Mouse (Mus musculus): ENCODE results near the gene Gpr37l1. TPM values are rescaled to one million over a fixed set of nuclear protein-coding genes. Genes with fewer than 3 reads are reported as not detected.
"Not testable (repeated sequence)": the region's sequence is repeated elsewhere in the genome, so short reads cannot be mapped to it uniquely, and the experiment has no call there.

Gpr37l1 gene
- total RNA-seq, 2 experiments from 2014 or later: 168 to 183 TPM

DNA sequence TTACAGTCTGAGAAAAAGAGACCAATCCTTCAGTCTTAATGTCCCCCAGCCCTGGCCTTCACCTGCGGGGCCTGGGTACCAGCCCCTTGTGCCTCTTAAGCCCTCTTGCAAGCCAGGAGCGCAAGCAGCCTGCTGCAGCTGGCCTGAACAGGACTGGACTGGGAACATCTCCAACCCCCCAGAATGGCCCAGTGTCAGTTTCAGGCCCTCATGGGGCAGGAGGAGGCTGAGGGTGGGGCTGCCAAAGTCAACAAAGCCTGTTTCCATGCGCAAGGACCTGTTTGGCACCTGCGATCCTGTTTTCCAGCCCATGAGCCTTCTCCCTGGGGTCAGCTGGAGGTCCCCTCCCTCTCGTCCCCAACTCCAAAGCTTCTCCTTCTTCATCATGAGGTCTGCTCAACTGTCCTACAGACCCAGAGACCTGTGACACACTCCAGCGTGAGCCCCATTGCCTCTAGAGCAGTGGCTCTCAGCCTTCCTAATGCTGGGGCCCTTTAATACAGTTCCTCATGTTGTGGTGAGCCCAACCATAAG lies 28.5 kb upstream of the Gpr37l1 start:
- intact Hi-C loops (cut with DNase I): no loop called here
- Histone ChIP-seq H3K27ac (no peak overlapping the region), H3K4me3 (no peak overlapping the region)
- no peak for TF ChIP-seq CTCF (IDR thresholded peaks at IDR 0.05)
- DNase-seq (ENCODE audit: extremely low spot score in 1 of 2, low spot score in 2 of 2): no peak

DNA sequence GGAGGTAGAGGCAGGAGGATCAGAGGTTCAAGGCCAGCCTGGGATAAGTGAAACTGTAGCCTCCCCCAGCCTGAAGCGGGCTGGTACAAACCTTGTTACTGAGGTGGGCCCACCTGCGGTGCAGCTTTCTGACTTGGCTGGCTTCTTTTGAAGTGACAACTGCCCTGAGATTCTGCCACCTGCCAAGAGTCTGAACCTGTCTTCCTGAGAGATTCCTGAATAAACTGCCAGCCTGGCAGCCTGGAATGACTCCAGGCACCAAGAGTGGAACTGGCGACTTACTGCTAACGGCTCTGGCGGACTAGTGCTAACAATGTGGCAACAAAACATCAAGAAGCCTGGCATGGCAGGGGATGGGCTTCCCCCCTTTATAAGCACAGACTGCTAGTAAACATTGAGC lies 26.9 kb upstream of the Gpr37l1 start:
- H3K4me3 ChIP-seq; intact Hi-C loops (cut with DNase I); H3K27ac ChIP-seq; DNase-seq (ENCODE audit: extremely low spot score in 1 of 2, low spot score in 2 of 2): not testable (repeated sequence)

- TF ChIP-seq CTCF (IDR thresholded peaks at IDR 0.05): no peak
- DNase-seq (ENCODE audit: extremely low spot score in 1 of 2, low spot score in 2 of 2): no peak
- intact Hi-C loops (cut with DNase I): loop anchor here (5.0 kb wide), 1 partner anchor 33 kb away; no protein-coding TSS in a partner anchor
- H3K4me3 ChIP-seq: no peak overlapping the region
- no peak overlapping the region for H3K27ac ChIP-seq
These were observed 21.7 kb upstream of the Gpr37l1 start for GRCm38 (mm10) chr1:135189186-135189585.

DNA sequence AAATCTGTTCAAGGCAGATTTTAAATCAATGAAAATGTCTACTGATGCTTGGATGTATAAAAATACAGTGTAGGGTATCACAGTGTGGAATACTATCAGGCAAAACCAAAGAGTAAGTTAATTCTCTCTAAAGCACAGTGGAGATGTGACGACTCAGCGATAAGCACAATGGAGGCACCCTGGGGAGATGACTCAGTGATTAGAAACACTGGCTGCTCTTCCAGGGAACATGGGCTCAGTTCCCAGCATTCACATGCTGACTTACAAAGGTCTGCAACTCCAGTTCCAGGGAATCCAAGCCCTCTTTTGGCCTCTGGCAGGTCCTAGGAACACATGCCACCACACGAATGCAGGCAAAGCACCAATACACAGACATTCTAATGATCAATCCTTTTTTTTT lies 20.7 kb upstream of the Gpr37l1 start:
- H3K4me3 ChIP-seq: no peak overlapping the region
- no peak for DNase-seq (ENCODE audit: extremely low spot score in 1 of 2, low spot score in 2 of 2)
- H3K27ac ChIP-seq: no peak overlapping the region
- intact Hi-C loops (cut with DNase I): loop anchor here (5.0 kb wide), 1 partner anchor 34 kb away; no protein-coding TSS in a partner anchor
- no peak for TF ChIP-seq CTCF (IDR thresholded peaks at IDR 0.05)

GRCm38 (mm10) chr1:135187016-135187415 lies 19.5 kb upstream of the Gpr37l1 start:
- H3K27ac ChIP-seq; H3K4me3 ChIP-seq; DNase-seq (ENCODE audit: extremely low spot score in 1 of 2, low spot score in 2 of 2): not testable (repeated sequence)
- intact Hi-C loops (cut with DNase I): loop anchor here (5.0 kb wide), 1 partner anchor 35 kb away; no protein-coding TSS in a partner anchor

- Histone ChIP-seq H3K4me3 (no peak overlapping the region), H3K27ac (no peak overlapping the region)
- no peak for TF ChIP-seq CTCF (IDR thresholded peaks at IDR 0.05)
- intact Hi-C loops (cut with DNase I): loop anchor here (5.0 kb wide), 1 partner anchor 36 kb away; no protein-coding TSS in a partner anchor
- DNase-seq (ENCODE audit: extremely low spot score in 1 of 2, low spot score in 2 of 2): no peak
These were observed 18.9 kb upstream of the Gpr37l1 start for GRCm38 (mm10) chr1:135186427-135186826.

- no peak overlapping the region for H3K4me3 ChIP-seq
These were observed 18.5 kb upstream of the Gpr37l1 start for GRCm38 (mm10) chr1:135185936-135186335.

DNA sequence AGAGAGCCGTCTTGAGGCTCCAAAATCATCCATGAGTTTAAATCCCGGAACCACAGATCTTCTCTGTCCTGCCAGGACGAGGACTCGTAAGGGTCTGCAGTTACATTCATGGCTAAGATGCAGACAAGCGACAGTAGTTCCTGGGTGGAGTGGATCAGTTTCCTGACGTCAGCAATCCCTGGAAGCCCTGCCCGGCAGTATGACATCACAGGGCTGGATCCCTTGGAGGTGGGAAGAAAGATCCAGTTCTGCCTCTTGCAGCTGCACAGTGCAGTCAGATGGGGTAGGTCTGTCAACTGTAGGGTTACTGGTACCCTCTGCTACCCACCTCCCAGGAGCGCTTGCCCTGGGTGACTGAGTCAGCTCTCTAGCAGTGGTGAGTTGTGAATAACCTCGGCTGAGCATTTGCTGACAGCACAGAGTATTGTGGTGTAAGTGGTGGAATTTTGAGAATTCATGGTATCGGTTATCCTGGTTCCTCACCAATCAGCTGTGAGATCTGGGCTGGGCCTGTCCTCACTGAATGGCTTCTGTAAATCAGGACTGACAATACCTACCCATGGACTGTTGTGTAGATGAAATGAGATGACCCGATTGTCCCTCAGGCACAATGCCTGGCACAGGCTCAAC lies 16.6 kb upstream of the Gpr37l1 start:
- no peak for DNase-seq (ENCODE audit: extremely low spot score in 1 of 2, low spot score in 2 of 2)
- TF ChIP-seq CTCF (IDR thresholded peaks at IDR 0.05): no peak
- no peak overlapping the region for H3K4me3 ChIP-seq
- intact Hi-C loops (cut with DNase I): no loop called here
- no peak overlapping the region for H3K27ac ChIP-seq

More at GRCm38 (mm10) chr1:135185936-135186335, 18.5 kb upstream of the Gpr37l1 start:
- DNase-seq (ENCODE audit: extremely low spot score in 1 of 2, low spot score in 2 of 2): no peak
- no peak for TF ChIP-seq CTCF (IDR thresholded peaks at IDR 0.05)
- intact Hi-C loops (cut with DNase I): loop anchor here (5.0 kb wide), 1 partner anchor 36 kb away; no protein-coding TSS in a partner anchor
- no peak overlapping the region for H3K27ac ChIP-seq

DNA sequence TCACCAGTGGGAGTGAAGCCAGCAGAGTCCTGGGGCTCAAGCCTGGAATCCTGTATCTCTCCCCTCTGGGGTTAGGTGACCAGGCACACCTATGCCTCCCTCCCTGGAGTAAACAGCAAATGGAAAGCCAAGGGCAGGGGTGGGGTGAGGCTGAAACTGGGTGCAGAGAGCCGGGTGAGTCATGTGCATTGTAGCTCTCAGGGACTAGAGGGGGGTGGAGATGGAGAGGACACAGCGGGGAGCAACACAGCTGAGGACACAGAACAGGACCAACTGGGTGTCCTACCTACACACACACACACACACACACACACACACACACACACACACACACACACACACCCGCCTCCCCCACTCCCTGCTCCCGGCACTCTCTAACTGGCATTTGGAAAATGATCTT lies 16.0 kb upstream of the Gpr37l1 start:
- DNase-seq (ENCODE audit: extremely low spot score in 1 of 2, low spot score in 2 of 2): no peak
- Histone ChIP-seq H3K27ac (no peak overlapping the region), H3K4me3 (no peak overlapping the region)
- intact Hi-C loops (cut with DNase I): no loop called here
- no peak for TF ChIP-seq CTCF (IDR thresholded peaks at IDR 0.05)

DNA sequence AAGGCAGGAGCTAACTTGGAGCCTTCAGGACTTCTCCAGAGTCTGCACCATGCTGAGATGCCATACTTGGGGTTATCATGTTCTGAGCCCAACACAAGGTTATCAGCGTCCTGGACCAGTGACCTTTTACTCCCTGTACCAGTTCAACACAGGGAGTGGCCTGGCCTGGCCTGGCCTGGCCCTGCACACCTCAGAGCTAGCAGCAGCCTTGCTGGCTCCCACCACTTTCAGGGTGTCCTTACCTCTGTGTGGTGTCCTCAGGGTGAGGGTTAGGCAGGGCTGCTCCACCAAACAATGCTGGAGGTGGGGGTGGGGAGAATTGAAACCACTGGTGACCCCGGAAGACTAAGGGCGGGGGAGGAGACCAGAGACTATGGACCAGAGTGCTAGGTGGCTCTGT lies 15.5 kb upstream of the Gpr37l1 start:
- Histone ChIP-seq H3K4me3 (no peak overlapping the region), H3K27ac (no peak overlapping the region)
- no peak for DNase-seq (ENCODE audit: extremely low spot score in 1 of 2, low spot score in 2 of 2)
- no peak for TF ChIP-seq CTCF (IDR thresholded peaks at IDR 0.05)
- intact Hi-C loops (cut with DNase I): no loop called here

- Histone ChIP-seq H3K4me3 (no peak overlapping the region), H3K27ac (no peak overlapping the region)
- DNase-seq (ENCODE audit: extremely low spot score in 1 of 2, low spot score in 2 of 2): no peak
- TF ChIP-seq CTCF (IDR thresholded peaks at IDR 0.05): no peak
- intact Hi-C loops (cut with DNase I): no loop called here
These were observed 14.6 kb upstream of the Gpr37l1 start for GRCm38 (mm10) chr1:135181880-135182623.

DNA sequence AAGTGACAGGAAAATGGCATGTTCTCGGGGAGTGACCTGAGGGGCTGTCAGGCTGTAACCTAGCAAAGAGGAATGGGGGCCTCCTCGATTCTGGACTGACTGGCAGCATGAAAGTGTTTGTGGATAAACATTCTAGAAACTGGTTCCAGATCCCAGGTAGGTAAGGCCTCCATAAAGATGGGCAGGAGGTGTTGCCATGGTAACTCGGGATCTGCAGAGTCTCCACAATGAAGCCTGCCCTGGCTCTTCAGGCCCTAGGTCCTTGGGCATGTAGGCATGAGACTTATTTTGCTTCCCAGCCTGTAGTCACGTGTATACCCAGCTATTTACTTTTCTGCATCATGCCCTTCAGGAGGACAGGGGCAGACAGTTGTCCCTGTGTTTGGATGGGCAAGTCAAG lies 13.8 kb upstream of the Gpr37l1 start:
- H3K4me3 ChIP-seq: no peak overlapping the region
- no peak for TF ChIP-seq CTCF (IDR thresholded peaks at IDR 0.05)
- H3K27ac ChIP-seq: no peak overlapping the region
- no peak for DNase-seq (ENCODE audit: extremely low spot score in 1 of 2, low spot score in 2 of 2)
- intact Hi-C loops (cut with DNase I): no loop called here
